Mouse (Mus musculus): ENCODE data around the gene Psmc3. TPM values are rescaled to one million over a fixed set of nuclear protein-coding genes. Genes with fewer than 3 reads are reported as not detected.

Gene Psmc3
- polyA plus RNA-seq, 1 experiment, result 435 TPM

GRCm38 (mm10) chr2:91069306-91070000, 15.6 kb downstream of the Psmc3 start:
- no peak for TF ChIP-seq CTCF (IDR thresholded peaks at IDR 0.05; ENCODE audit: control insufficient read depth, insufficient read depth, insufficient replicate concordance, low read depth, low read length)
- TF ChIP-seq POLR2A (IDR thresholded peaks at IDR 0.05; ENCODE audit: control insufficient read depth, low read depth, low read length), result no peak; the same call in 1 of the 2 replicates
- no peaks in the 10 kb centered on the region; the same call in 1 of the 2 replicates for H3K36me3 ChIP-seq (ENCODE audit: control insufficient read depth, insufficient read depth, low read length)
- peak overlapping the region; percentile 72 for H3K27ac ChIP-seq (ENCODE audit: control insufficient read depth, insufficient read depth, low read depth, low read length)
- H3K27me3 ChIP-seq (ENCODE audit: control insufficient read depth, insufficient read depth, low read length), result no peaks in the 10 kb centered on the region
- H3K4me1 ChIP-seq (ENCODE audit: control insufficient read depth, insufficient read depth, low read length), result peaks cover 6% of the 10 kb centered on the region
- H3K4me3 ChIP-seq (ENCODE audit: control insufficient read depth, low read depth, low read length), result peak overlapping the region; percentile 96

- TF ChIP-seq POLR2A (IDR thresholded peaks at IDR 0.05; ENCODE audit: control insufficient read depth, low read depth, low read length) (peak; percentile 73), CTCF (IDR thresholded peaks at IDR 0.05; ENCODE audit: control insufficient read depth, insufficient read depth, insufficient replicate concordance, low read depth, low read length) (peak; percentile 97)
- Histone ChIP-seq H3K27ac (ENCODE audit: control insufficient read depth, insufficient read depth, low read depth, low read length) (peak within 1 kb of the TSS; percentile 87), H3K4me3 (ENCODE audit: control insufficient read depth, low read depth, low read length) (peak within 1 kb of the TSS; percentile 96), H3K4me1 (ENCODE audit: control insufficient read depth, insufficient read depth, low read length) (peaks cover 6% of the 10 kb centered on the region), H3K27me3 (ENCODE audit: control insufficient read depth, insufficient read depth, low read length) (no peaks in the 10 kb centered on the region), H3K36me3 (ENCODE audit: control insufficient read depth, insufficient read depth, low read length) (no peaks in the 10 kb centered on the region)
Observed at GRCm38 (mm10) chr2:91070076-91070800, 16.4 kb downstream of the Psmc3 start, which contains the start of gene Slc39a13. Slc39a13 (minus strand) TSS chr2:91070417.

GRCm38 (mm10) chr2:91071059-91071458, 17.2 kb downstream of the Psmc3 start:
- Histone ChIP-seq H3K27ac (ENCODE audit: control insufficient read depth, insufficient read depth, low read depth, low read length) (peak overlapping the region; percentile 87), H3K4me3 (ENCODE audit: control insufficient read depth, low read depth, low read length) (peak overlapping the region; percentile 96), H3K4me1 (ENCODE audit: control insufficient read depth, insufficient read depth, low read length) (peaks cover 6% of the 10 kb centered on the region), H3K36me3 (ENCODE audit: control insufficient read depth, insufficient read depth, low read length) (no peaks in the 10 kb centered on the region), H3K27me3 (ENCODE audit: control insufficient read depth, insufficient read depth, low read length) (no peaks in the 10 kb centered on the region)
- TF ChIP-seq CTCF (IDR thresholded peaks at IDR 0.05; ENCODE audit: control insufficient read depth, insufficient read depth, insufficient replicate concordance, low read depth, low read length) (no peak), POLR2A (IDR thresholded peaks at IDR 0.05; ENCODE audit: control insufficient read depth, low read depth, low read length) (no peak; the same call in 1 of the 2 replicates)

GRCm38 (mm10) chr2:91072092-91072491, 18.3 kb downstream of the Psmc3 start:
- H3K4me1 ChIP-seq (ENCODE audit: control insufficient read depth, insufficient read depth, low read length), result peaks cover 6% of the 10 kb centered on the region
- peak overlapping the region; percentile 72 for H3K4me3 ChIP-seq (ENCODE audit: control insufficient read depth, low read depth, low read length)
- no peaks in the 10 kb centered on the region for H3K27me3 ChIP-seq (ENCODE audit: control insufficient read depth, insufficient read depth, low read length)
- TF ChIP-seq POLR2A (IDR thresholded peaks at IDR 0.05; ENCODE audit: control insufficient read depth, low read depth, low read length) (no peak), CTCF (IDR thresholded peaks at IDR 0.05; ENCODE audit: control insufficient read depth, insufficient read depth, insufficient replicate concordance, low read depth, low read length) (no peak)
- H3K36me3 ChIP-seq (ENCODE audit: control insufficient read depth, insufficient read depth, low read length), result no peaks in the 10 kb centered on the region
- H3K27ac ChIP-seq (ENCODE audit: control insufficient read depth, insufficient read depth, low read depth, low read length), result peak overlapping the region; percentile 41

DNA sequence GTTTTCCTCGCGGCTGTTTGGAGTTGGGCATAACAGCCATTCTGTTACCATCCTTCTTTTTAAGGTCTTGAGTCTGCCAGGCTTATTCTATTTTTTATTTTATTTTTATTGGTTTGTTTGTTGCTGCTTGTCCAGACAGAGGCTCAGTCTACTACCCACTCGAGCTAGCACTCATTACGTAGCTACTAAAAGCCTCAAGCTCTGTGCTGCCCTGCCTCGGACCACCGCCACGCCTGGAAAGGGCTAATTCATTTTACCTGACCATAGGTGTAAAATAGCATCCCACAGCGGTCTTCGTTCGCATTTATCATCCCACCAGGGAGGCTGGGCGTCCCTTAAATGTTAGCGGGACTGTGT, 24.1 kb downstream of the Psmc3 start:
- H3K27me3 ChIP-seq (ENCODE audit: control insufficient read depth, insufficient read depth, low read length), result no peaks in the 10 kb centered on the region; the same call in 1 of the 2 replicates
- H3K27ac ChIP-seq (ENCODE audit: control insufficient read depth, insufficient read depth, low read depth, low read length), result no peak overlapping the region
- H3K4me3 ChIP-seq (ENCODE audit: control insufficient read depth, low read depth, low read length), result peak overlapping the region; percentile 72
- no peaks in the 10 kb centered on the region for H3K36me3 ChIP-seq (ENCODE audit: control insufficient read depth, insufficient read depth, low read length)
- no peak for TF ChIP-seq POLR2A (IDR thresholded peaks at IDR 0.05; ENCODE audit: control insufficient read depth, low read depth, low read length)
- no peak for TF ChIP-seq CTCF (IDR thresholded peaks at IDR 0.05; ENCODE audit: control insufficient read depth, insufficient read depth, insufficient replicate concordance, low read depth, low read length)
- H3K4me1 ChIP-seq (ENCODE audit: control insufficient read depth, insufficient read depth, low read length), result peaks cover 15% of the 10 kb centered on the region

GRCm38 (mm10) chr2:91078314-91079025, 24.7 kb downstream of the Psmc3 start:
- no peak overlapping the region for H3K27ac ChIP-seq (ENCODE audit: control insufficient read depth, insufficient read depth, low read depth, low read length)
- H3K27me3 ChIP-seq (ENCODE audit: control insufficient read depth, insufficient read depth, low read length), result no peaks in the 10 kb centered on the region; the same call in 1 of the 2 replicates
- H3K36me3 ChIP-seq (ENCODE audit: control insufficient read depth, insufficient read depth, low read length), result no peaks in the 10 kb centered on the region
- TF ChIP-seq POLR2A (IDR thresholded peaks at IDR 0.05; ENCODE audit: control insufficient read depth, low read depth, low read length), result no peak
- TF ChIP-seq CTCF (IDR thresholded peaks at IDR 0.05; ENCODE audit: control insufficient read depth, insufficient read depth, insufficient replicate concordance, low read depth, low read length), result no peak
- peak overlapping the region; percentile 72 for H3K4me3 ChIP-seq (ENCODE audit: control insufficient read depth, low read depth, low read length)
- H3K4me1 ChIP-seq (ENCODE audit: control insufficient read depth, insufficient read depth, low read length), result peaks cover 15% of the 10 kb centered on the region

DNA sequence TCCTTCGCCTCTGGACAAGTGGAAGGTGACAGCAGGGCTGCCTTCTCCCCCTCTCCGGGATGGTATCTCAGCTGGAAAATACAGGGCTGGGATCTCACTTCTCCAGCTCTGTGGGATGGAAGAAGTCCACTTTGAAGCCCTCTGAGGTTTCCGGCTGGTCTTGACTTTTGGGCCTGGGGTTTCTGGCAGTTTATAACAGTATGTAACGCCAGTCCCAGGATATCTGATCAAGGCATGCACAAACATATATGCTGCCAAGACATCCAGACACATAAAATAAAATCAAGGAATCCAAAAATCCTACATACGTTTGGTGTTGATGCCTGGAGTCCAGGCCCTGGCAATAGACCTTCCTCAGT, 25.2 kb downstream of the Psmc3 start:
- Histone ChIP-seq H3K36me3 (ENCODE audit: control insufficient read depth, insufficient read depth, low read length) (no peaks in the 10 kb centered on the region), H3K4me1 (ENCODE audit: control insufficient read depth, insufficient read depth, low read length) (peaks cover 15% of the 10 kb centered on the region), H3K27ac (ENCODE audit: control insufficient read depth, insufficient read depth, low read depth, low read length) (no peak overlapping the region), H3K27me3 (ENCODE audit: control insufficient read depth, insufficient read depth, low read length) (no peaks in the 10 kb centered on the region; the same call in 1 of the 2 replicates), H3K4me3 (ENCODE audit: control insufficient read depth, low read depth, low read length) (peak overlapping the region; percentile 70)
- no peak for TF ChIP-seq POLR2A (IDR thresholded peaks at IDR 0.05; ENCODE audit: control insufficient read depth, low read depth, low read length)
- TF ChIP-seq CTCF (IDR thresholded peaks at IDR 0.05; ENCODE audit: control insufficient read depth, insufficient read depth, insufficient replicate concordance, low read depth, low read length), result no peak

Measured in testis, adult 2 months (tissue).